Mouse (Mus musculus): ENCODE results near the gene Trpv6. TPM values are rescaled to one million over a fixed set of nuclear protein-coding genes. Genes with fewer than 3 reads are reported as not detected.

Gene Trpv6
- total and polyA plus RNA-seq, 3 experiments, result not detected

DNA sequence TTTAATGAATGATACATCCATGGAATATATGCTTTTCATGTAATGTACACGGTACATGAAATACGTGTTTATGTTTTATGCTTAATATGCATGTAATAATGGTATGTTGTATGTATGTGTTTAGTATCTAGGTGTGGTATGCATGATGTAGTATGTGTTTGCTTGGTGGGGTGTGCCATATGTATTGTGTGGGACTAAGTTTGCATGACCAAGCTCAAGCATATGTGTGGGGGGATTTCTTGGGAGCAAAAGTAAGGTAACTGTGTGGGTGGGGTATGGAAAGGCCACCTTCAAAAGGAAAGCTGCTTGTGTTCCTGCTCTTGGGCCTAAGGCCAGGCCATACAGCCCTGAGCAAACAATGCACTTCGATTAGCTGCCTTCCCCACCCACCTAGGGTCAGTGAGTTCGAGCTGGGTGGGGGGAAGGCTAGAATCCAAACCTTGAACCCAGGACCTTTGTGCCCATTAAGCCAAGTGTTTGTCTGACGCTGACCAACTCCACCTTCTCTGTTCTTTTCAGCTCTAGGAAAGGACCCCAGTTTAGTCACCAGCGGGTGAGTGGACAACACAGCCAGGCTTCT lies 1.8 kb upstream of the Trpv6 start:
- dilution Hi-C loops (cut with MboI; ENCODE audit: extremely low pct_ligation_motif_present, extremely low pct_unique_long_range_greater_than_20kb, low sequenced_read_pairs), result no loop called here
- in situ Hi-C loops (cut with MboI; ENCODE audit: low pct_ligation_motif_present, low pct_unique_long_range_greater_than_20kb, low sequenced_read_pairs), result no loop called here
- no peak for DNase-seq (ENCODE audit: extremely low read depth)

DNA sequence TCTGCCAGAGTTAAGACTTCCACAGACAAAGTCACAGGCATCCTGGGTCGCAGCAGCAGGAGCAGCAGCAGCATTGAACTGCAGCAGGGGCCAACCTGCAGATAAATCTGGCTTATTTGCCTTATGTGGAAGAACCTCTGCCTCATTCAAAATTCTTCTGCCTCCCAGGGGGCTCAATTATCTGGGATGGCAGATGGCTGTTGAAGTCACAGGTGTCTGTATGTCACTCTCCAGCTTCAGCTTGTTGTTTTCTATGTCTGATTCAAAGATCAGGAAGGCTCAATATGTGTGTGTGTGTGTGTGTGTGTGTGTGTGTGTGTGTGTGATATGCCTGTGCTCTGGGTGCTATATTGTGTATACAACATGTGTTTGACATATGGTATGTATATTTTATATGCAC lies 1.2 kb upstream of the Trpv6 start:
- Histone ChIP-seq H3K9ac (ENCODE audit: insufficient read depth, low read depth) (no peak overlapping the region), H3K4me3 (replicated peaks in 1 of 3; ENCODE audit: low read depth in 2 of 3, low read length in 2 of 3, poor library complexity in 1 of 3) (no peak overlapping the region), H3K4me1 (ENCODE audit: control insufficient read depth in 1 of 2, insufficient read depth in 2 of 2) (peaks cover 0 to 13% of the 10 kb centered on the region in 2 experiments; a peak in 1 of 4 replicates), H3K79me2 (replicated peaks; ENCODE audit: control insufficient read depth, extremely low read depth, insufficient read depth, poor library complexity, severe bottlenecking) (no peaks in the 10 kb centered on the region), H3K4me2 (ENCODE audit: insufficient read depth, low read depth, poor library complexity, severe bottlenecking) (no peak overlapping the region), H3K9me3 (replicated peaks; ENCODE audit: low read length) (no peaks in the 10 kb centered on the region), H3K27ac (ENCODE audit: insufficient read depth, low read depth) (no peak overlapping the region), H3K36me3 (replicated peaks in 1 of 2; ENCODE audit: control insufficient read depth in 1 of 2, insufficient read depth in 1 of 2, low read length in 1 of 2) (no peaks in the 10 kb centered on the region), H3K27me3 (replicated peaks) (no peaks in the 10 kb centered on the region)
- DNase-seq (ENCODE audit: extremely low read depth), result no peak
- dilution Hi-C loops (cut with MboI; ENCODE audit: extremely low pct_ligation_motif_present, extremely low pct_unique_long_range_greater_than_20kb, low sequenced_read_pairs), result no loop called here
- TF ChIP-seq SMC3 (IDR thresholded peaks at IDR 0.05; ENCODE audit: low read depth, low read length) (no peak), ELF1 (IDR thresholded peaks at IDR 0.05; ENCODE audit: low read depth, low read length) (no peak), CHD1 (IDR thresholded peaks at IDR 0.05; ENCODE audit: low read depth, low read length) (no peak), USF1 (IDR thresholded peaks at IDR 0.05; ENCODE audit: low read depth, low read length) (no peak), MEF2A (IDR thresholded peaks at IDR 0.05; ENCODE audit: borderline replicate concordance, low read depth, low read length) (no peak), POLR2A (IDR thresholded peaks at IDR 0.05; ENCODE audit: low read depth, low read length) (no peak)
- in situ Hi-C loops (cut with MboI; ENCODE audit: low pct_ligation_motif_present, low pct_unique_long_range_greater_than_20kb, low sequenced_read_pairs), result no loop called here

More for the DNA sequence above, 1.8 kb upstream of the Trpv6 start:
- H3K4me1 ChIP-seq (ENCODE audit: control insufficient read depth in 1 of 2, insufficient read depth in 2 of 2), result peaks cover 0 to 13% of the 10 kb centered on the region in 2 experiments; a peak in 1 of 4 replicates
- H3K79me2 ChIP-seq (replicated peaks; ENCODE audit: control insufficient read depth, extremely low read depth, insufficient read depth, poor library complexity, severe bottlenecking), result no peaks in the 10 kb centered on the region
- no peaks in the 10 kb centered on the region for H3K36me3 ChIP-seq (replicated peaks in 1 of 2; ENCODE audit: control insufficient read depth in 1 of 2, insufficient read depth in 1 of 2, low read length in 1 of 2)
- H3K4me3 ChIP-seq (replicated peaks in 1 of 3; ENCODE audit: low read depth in 2 of 3, low read length in 2 of 3, poor library complexity in 1 of 3), result no peak overlapping the region
- H3K9ac ChIP-seq (ENCODE audit: insufficient read depth, low read depth), result no peak overlapping the region
- H3K27me3 ChIP-seq (replicated peaks), result no peaks in the 10 kb centered on the region
- no peak overlapping the region for H3K4me2 ChIP-seq (ENCODE audit: insufficient read depth, low read depth, poor library complexity, severe bottlenecking)
- no peak overlapping the region for H3K27ac ChIP-seq (ENCODE audit: insufficient read depth, low read depth)
- H3K9me3 ChIP-seq (replicated peaks; ENCODE audit: low read length), result no peaks in the 10 kb centered on the region
- no peak for TF ChIP-seq EP300 (IDR thresholded peaks at IDR 0.05; ENCODE audit: low read length)
- TF ChIP-seq RAD21 (IDR thresholded peaks at IDR 0.05; ENCODE audit: low read depth, low read length), result no peak
- TF ChIP-seq CTCF (conservative IDR thresholded peaks at IDR 0.05 in 1 of 2, IDR thresholded peaks at IDR 0.05 in 1 of 2; ENCODE audit: low read depth in 2 of 2, low read length in 2 of 2), result no peak
- no peak for TF ChIP-seq HCFC1 (IDR thresholded peaks at IDR 0.05; ENCODE audit: low read depth, low read length)
- TF ChIP-seq MXI1 (IDR thresholded peaks at IDR 0.05; ENCODE audit: low read depth, low read length), result no peak
- TF ChIP-seq USF2 (conservative IDR thresholded peaks at IDR 0.05; ENCODE audit: low read depth, low read length), result no peak
- no peak for TF ChIP-seq CHD1 (IDR thresholded peaks at IDR 0.05; ENCODE audit: low read depth, low read length)
- no peak for TF ChIP-seq MEF2A (IDR thresholded peaks at IDR 0.05; ENCODE audit: borderline replicate concordance, low read depth, low read length)
- no peak for TF ChIP-seq JUN (IDR thresholded peaks at IDR 0.05; ENCODE audit: insufficient read depth, low read depth, low read length)
- no peak for TF ChIP-seq RCOR1 (conservative IDR thresholded peaks at IDR 0.05; ENCODE audit: low read depth, low read length)

Measured in CH12.LX (cell line).